Mouse (Mus musculus) cerebellum, postnatal 25 days (tissue): ENCODE measurements around the gene Lrrc74a.

Source experiments
- DNase-seq, 2 experiments: peaks; one replicate each; pipeline ENCODE4 v3.0.0; 2021; ENCODE audit warnings: mixed read lengths in 2 of 2

Lrrc74a gene

DNA sequence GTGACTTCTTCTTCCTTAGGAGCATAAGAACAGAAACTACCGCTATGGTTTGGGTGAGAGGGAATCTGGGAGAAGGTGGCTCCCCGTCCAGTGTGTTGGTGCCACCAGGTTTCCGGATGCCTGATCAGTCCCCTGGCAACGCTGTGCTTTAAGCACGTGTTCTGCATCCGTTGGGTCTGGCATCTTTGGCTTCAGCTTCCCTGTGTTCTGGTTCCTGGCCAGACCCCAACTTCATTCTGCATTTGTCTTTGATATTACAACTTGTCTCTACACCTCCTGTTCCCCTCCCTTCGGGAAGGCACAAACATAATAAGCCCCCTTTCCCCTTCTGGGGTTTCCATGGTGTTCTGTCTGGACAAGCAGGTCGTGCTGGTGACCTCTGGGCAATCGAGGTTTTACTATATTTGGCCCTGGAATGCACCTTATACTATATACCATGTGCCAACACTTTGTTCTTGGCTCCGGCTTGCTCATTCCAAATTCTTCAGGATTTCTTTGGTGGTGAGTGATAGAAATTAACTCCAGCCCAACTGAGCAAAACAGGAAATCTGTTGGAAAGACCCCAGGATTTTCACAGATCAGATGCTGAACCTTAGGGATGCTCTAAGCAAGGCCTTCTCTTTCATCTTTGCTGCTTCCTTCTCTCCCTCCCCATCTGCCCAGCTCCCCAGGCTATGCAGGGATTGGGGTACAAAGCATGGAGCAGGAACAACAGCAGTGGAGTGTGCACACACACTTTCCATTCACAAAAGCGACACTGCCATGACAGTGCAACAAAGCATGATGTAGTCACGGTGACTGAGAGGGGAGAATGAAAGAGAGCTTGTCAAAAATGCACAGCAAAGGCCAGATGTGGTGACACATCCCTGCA is 52.2 kb downstream of the Lrrc74a start:
- DNase-seq: peak; percentile 51 to 62

DNA sequence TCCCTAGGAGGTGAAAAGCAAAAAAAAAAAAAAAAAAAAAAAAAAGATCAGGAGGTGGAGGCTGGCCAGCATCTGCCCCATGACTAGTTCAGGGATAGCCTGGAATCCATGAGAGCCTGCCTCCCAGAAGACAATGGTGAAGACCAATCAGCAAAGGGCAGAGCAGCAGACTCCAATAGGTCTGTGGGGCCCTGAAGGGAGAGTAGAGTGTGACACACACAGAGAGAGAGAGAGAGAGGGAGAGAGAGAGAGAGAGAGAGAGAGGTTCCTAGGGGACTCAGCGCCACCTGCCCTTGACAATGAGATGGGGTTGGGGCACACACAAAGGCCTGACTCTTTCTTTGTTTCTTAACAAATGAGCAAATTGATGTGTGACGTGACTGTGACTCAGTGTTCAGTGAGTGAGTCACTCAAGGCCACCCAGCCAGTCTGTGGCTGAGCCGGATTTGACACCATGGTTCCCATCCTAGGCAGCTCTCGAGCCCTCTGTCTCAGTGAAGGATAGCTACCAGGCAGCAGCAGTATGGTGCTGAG is 52.9 kb downstream of the Lrrc74a start:
- DNase-seq: no peak

DNA sequence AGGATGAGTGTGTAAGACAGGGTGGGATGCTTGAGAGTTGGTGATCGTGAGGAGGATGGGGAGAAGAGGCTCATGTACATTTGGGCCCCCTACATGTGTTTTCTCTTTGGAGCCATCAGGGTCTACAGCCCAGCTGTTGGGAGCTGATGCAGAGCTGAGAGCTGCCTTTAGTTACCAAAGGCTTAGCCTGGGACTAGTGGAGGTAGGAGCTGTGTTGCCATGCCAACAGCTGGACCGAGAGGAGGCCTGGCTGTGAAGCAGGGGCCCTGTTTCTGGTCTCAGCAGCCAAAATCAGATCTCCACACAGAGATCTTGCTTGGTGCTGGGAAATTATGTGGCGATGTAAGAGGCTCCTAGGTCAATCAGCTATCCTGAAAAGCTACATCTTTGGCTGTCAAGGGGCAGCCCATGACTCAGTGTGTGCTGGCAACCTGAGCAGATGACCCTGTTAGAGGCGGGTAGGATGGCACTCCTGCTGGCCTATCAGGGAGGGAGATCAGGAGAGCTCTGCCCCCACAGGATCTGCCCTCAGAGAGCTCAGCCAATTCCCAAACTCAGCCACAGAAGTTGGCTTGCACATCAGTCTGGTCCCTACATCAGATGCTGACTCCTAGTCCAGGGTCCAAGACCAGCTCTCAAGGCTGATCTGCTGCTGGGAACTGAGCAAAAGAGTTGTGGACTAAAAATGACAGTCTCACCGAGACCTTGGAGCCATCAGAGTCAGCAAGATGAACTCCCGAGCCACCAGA is 56.1 kb downstream of the Lrrc74a start:
- no peak for DNase-seq

DNA sequence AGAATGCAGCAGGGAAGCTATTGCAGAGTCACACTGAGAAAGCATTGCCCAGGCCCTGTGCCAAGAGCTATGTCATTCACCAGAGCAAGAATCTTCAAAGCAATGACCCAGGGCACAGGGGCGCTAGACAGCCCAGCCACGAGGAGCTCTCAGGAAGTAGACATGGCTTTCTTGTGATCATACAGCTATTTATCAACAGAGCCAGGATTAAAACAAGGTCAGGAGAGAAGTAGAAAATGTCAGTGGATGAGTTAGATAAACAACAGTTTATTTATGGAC is 56.6 kb downstream of the Lrrc74a start:
- DNase-seq: peak; percentile 72 to 82

DNA sequence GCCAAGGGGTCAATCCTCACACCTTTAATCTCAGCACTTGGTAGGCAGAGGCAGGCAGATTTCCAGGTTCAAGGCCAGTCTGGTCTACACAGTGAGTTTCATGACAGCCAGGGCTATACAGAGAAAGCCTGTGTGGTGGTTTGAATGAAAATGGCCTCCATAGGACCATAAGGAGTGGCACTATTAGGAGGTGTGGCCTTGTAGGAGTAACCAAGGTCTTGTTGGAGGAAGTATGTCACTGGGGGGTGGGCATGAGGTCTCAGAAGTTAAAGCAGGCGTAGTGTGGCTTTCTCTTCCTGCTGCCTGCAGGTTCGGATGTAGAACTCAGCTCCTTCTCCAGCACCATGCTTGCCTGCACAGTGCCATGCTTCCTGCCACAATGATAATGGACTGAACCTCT is 57.8 kb downstream of the Lrrc74a start:
- DNase-seq: no peak

DNA sequence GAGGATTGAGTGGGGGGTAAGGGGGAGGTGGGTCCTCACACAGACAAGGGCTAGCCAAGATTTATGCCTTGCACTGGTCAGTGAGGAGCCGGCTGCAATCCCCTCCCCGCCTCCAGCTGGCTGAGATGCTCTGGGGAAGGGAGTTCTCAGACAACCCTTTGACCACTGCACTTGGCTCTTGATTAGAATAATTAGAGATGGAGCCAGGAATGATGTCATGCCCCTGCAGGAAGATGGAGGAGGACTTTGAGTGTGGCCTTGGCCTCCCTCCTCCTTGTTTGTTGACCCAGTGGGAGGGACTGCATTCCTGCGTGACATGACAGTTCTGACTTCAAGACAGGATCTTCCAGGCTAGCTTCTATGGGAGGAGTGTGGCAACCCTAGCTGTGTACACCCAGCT is 59.7 kb downstream of the Lrrc74a start:
- peak; percentile 40 to 45 for DNase-seq

DNA sequence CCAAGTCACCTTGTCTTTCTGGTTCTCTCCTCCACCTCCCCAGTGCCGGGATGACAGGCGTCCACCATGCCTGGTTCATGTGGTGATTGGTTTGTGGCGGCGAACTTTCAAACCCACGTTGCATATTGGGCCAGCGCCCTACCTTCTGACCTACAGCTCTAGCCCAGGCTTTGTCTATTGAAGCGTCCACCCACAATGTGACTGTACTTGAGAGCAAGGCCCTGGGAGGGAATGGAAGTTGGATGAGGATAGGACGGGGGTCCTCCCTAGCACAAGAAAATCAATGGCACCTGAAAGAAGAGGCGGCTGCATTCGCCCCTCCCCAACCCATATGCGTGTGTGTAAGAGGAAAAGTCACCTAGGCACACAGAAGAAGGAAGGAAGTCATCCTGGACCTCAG is 60.2 kb downstream of the Lrrc74a start:
- DNase-seq: no peak

DNA sequence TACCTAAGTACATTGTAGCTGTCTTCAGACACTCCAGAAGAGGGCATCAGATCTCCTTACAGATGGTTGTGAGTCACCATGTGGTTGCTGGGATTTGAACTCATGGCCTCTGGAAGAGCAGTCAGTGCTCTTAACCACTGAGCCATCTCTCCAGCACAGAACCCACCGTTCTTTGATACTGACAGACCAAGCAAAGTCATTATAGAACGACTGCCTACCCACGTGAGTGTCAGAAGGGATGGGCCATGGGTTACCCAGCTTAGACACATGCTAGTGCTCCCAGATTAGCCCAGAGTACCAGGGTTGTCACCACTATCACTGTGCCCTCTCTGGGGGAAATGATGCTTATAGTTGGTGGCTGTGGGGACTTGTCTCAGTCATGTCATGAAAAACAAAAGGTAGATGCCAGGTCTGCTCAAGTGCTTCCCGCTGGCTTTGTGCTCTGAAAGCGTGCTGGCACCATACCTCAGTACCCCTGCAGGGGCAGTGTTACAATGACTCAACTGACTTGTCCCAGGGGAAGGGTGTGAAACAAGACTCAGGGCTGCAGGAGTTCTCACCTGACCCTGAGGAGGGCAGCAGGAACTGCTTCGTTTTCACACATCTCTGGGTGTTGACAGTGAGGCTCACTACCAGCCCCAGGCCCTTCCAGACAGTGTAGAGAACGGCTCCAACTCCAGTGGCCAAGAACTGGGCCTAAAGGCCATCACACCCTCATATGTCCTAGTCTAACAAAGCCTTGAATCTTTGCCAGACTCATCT is 61.1 kb downstream of the Lrrc74a start:
- DNase-seq: peak in 1 of 2 experiments; percentile 25

DNA sequence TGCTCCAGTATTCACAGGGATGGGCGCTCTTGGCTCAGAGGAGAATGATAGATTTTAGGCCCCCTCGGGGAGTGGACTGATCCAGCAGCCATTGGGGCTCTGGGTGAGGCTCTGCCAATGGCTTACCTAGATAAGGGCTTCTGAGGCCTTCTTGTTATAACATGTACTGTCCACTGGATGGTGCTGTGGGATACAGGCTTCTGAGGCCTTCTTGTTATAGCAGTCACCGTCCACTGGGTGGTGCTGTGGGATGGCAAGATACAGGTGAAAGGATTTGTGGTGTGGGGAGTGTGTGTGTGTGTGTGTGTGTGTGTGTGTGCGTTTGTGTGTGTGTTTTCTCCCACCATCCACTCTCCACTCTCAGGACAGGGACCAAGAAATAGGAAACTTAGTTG is 61.7 kb downstream of the Lrrc74a start:
- DNase-seq: peak; percentile 88 to 90

DNA sequence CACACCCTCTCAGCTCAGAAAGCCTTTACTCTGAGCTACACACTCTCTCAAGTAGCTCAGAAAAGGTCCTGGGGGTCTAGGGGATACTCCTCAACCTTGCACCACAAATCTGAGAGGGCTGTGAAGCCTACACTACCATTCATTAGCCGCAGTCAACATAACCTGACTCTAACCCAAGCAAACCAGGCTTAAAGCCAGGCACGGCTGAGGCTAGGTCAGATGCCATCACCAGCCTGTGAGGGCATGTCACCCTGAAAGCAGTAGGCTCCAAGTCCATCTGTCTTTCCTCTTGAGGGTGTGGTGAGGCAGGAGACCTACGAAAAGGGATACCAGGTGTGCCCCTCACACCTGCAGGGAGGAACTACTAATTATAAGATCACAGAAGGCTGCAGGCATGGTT is 62.2 kb downstream of the Lrrc74a start:
- peak in 1 of 2 experiments; percentile 38 for DNase-seq

DNA sequence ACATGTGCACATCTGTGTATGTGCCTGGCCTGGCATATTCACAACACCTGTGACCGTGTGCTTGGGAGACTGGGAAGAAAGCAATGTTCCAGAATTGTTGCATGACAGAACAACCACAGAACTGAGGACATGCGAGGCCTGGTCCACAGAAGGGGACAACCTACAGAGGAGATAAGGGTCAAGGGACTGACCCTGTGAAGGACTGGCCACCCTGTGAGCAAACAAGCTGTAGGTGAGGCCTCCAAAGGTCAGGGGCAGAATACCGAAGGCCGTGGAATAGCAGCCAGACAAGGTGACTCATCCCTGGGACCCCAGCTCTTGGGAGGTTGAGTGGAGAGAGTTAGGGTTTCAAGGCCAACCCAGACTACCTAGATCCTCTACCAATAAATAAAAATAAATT is 63.6 kb downstream of the Lrrc74a start:
- DNase-seq: no peak

DNA sequence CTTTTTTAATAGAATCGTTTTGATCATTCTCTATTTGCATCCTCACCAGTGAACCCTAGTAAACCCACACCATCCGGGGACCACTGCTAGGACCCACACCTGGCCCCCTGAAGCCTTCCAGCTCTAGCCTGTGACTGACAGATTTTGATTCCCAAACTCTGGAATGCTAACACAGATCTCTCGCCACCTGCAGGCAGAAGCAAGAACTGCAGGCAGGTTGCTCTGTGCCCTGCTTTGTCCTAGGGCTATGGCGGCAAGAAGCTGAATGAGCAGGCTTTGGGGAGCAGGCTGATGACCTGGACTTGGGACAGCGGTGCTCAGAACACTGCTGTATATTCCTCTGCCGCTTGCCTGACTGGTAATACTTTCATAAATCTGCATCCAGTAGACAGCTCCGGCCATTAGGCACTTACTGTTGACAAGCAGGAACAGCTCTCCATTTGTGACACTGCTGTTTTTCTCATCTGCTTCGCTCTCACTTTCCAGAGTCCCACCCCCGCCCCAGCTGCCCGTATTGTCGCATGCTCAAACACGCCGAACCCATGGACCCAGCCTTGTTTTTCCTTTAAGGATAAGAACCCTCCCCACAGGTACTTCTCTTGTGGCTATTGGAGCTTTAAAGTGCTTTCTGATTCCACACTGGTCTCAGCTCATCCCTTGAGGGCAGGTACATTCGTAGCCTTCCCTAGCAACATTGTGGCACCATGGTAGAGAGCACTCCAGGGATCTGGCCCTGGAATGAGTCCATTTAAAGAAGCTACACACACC is 64.8 kb downstream of the Lrrc74a start:
- DNase-seq: peak; percentile 96

DNA sequence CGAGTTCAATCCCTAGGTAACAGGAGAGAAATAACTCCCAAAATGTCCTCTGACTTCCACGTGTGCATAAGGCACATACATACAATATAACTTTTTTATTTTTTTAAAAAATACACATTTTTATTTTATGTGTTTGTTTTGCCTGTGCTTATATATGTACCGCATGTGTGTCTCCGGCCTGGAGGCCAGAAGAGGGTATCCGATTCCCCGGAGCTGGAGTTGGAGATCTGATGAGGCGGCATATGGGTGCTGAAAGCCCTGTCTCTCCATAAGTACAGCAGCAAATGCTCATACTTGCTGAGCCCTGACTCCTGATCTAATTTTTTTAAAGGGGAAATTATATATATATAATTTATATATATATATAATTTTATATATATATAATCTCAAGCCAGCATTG is 65.6 kb downstream of the Lrrc74a start:
- no peak for DNase-seq

DNA sequence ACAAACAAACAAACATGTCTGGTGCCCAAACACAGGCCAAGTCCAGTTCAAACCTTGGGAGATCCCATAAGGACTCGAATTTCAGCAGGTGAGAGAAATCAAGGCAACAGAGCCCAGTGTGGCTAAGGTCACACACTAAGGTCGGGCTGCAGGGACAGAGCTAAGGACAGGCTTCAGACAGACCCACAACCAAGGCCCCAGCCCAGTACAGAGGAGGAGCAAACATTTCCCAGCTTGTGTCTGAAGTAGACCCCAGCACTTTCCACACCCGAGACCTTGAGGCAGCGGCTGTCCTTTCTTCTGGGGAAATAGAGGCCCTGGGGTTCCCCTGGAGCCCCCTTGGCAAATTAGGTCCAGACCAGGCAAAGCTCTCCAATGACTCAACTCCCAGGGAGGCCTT is 66.2 kb downstream of the Lrrc74a start:
- DNase-seq: peak in 1 of 2 experiments; percentile 38

DNA sequence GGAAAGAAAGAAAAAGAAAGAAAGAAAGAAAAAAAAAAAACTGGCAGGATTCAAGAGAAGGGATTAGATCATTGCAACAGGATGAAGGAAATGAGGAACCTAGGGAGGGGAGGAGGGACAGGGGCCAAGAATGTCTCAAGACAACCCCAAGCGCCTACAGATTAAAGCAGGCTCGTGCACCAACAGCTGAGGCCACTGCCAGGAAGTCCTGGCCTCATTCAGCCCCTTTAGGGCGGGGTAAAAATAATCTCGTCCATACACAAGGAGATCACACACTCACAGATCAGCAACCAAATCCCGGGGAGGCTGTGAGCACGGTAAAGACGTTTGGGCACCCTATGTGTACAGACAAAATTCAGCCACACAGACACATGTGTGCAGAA is 66.6 kb downstream of the Lrrc74a start:
- no peak for DNase-seq

DNA sequence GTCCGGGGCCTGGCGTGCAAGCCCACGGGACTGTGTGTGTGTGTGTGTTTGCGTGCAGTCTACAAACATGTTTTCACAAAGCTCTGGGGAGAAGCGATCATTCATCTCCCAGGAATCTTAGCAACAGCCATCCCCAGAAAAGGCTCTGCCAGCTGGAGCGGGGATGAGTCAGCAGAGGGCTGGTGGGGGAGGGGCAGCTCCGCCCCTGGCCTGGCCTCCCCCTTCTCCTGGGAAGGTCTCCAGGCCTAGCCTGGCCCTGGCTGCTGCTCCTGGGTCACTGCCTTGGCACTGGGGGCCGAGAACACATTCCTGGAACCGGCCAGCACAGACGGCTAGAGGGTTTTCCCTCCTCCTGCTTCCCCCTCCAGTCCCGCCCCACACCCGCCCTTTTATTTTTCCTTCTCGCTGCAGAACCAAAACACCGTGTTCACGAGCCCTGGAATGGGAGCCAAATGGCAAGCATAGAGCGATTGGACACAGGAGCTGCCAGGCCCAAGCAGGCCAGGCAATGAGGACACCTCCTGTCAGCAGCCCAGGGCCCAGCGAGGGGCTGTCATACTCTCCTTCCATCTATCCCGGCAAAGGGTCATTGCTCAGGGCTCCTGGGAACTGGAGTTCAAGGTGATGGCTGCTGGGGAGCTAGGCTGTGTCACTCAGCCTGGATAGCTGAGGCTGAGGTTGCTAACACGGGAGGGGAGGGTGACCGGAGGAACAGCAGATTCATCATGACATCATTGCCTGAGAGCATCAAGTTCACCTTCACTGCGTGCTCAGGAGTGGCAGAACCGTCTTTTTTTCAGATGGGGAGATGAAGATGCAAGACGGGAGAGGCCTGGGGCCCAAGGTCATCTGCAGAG is 67.2 kb downstream of the Lrrc74a start:
- DNase-seq: peak; percentile 99

DNA sequence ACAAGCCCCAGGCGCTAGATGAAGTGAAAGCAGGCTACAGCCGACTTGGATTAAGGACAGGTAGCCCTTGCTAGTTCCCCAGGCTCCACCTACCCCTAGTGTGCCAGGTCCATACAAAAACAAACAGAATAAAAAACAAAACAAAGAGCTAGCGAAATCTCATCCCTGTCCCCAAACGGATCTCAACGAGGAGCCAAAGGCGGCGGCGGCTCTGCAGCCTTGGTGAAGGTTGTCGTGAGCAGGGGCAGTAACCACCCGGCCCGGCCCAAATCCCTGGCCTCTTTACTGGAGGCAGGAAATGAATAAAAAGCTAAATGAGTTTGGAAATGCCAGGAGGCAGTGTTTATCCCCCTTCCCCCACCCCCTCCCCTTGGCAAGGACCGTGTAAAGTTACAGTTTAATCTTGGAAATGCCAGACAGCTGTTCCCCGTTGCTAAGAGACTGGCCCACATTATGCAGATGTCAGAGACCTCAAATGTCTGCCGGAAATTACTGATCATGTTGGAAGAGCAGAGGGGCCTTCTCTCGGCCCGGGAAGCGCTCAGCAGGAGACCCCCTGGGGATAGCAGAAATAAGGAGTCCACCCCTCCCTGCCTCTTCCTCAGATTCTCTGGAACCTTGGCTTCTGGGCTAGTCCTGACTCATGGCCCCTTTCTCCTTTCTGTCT is 68.0 kb downstream of the Lrrc74a start:
- peak; percentile 43 to 65 for DNase-seq

DNA sequence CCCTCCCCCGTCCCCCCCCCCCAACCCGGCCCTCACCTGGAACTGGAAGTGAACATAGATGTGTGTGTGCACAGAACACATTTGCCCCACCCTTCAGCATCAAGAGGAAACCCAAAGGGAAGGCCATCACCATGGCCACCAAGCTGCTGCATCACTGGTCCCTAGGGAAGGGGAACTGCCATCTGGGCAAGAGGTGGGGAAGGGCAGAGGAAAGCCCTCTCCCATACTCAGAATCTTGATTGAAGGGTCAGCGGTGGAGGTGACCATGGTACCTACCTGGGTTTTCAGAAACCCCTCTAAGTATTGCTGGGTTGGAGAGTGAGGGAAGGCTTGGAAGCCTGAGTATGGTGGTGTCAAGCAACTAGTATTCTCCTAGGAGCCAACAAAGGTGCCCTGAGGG is 68.7 kb downstream of the Lrrc74a start:
- no peak for DNase-seq

DNA sequence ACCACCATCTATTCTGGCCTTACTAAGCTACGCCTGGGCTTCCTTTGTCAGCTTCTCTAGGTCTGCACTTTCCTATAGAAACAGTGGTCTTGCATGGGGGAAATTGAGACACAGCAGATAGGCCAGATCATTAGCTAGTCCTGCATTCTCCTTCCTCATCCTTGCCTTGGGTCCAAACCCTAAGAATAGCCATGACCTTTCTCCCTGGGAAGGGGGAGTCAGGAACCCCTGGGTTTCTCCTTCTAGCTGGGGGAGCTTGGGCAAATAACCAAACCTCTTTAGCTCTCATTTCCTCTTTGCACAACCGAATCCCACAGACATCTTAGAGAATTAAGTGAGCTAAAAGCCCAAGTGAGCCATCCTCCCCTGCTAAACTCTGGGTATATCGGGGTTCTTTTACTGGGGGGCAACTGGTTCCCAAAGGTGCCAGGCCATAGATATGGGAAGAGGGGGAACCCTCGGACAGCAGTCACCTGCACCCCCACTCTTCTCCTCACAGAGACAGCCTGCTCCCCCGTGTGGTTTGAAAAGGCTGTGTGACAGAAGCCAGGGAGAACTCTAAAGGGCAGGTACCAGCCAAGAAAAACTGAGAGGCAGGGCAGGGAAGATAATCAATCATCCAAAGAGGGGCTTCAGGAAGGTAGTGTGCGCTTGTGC is 69.6 kb downstream of the Lrrc74a start:
- peak; percentile 55 to 66 for DNase-seq

DNA sequence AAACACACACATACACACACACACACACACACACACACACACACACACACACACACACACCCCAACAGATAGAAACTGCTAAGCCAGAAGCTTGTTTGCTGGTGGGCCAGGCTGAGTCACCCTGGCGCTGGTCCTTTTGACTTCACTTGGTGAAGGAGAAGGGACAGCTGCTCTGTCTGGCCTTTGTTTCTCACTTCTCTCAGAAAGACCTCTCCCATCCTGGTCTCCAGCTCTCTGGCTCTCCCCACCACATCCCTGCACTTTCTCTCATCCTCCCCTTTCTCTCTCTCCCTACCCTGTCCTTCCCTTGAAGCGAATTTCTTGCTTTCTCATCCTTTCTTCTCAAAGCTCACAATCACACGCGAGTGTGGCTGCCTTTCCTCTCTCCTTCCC is 70.1 kb downstream of the Lrrc74a start:
- peak in 1 of 2 experiments; percentile 55 for DNase-seq
